Mouse (Mus musculus) adrenal gland, adult 2 months (tissue): ENCODE results near the gene Cacna1d. TPM values are rescaled to one million over a fixed set of nuclear protein-coding genes. Genes with fewer than 3 reads are reported as not detected.

Experiments
- DNase-seq: peaks from one replicate; pipeline ENCODE4 v3.0.0; 2021
- polyA plus RNA-seq: library from polyadenylated mRNA; depleted of rRNA; stranded (reverse); fragments of >200 nt; gene quantifications from 2 replicates; pipeline ENCODE4 v1.2.3, GENCODE M21; 2012
- total RNA-seq, 2 experiments: library from RNA; stranded (reverse); gene quantifications; 2 replicates each; pipeline ENCODE4 v1.2.3; 2021

Cacna1d gene
- total and polyA plus RNA-seq, 3 experiments = 8.4 to 12.7 (median 10.7) TPM

DNA sequence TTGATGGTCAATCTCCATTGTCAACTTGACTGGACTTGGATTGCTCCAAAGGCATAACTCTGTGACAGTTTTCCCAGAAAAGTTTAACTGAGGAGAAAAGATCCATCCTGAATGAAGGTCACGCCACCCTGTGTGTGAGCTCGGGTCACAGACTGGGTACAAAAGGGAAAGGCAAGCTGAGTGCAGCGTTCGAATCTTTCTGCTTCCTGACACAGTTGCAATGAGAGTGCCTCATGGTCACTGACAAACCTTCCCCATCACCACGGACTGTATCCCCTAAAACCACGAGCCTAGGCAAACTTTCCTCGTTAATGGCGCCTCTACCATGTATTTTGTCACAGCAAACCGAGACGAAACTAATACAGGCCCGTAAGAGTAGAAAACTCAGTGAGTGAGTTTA, 325.2 kb downstream of the Cacna1d start:
- no peak for DNase-seq

DNA sequence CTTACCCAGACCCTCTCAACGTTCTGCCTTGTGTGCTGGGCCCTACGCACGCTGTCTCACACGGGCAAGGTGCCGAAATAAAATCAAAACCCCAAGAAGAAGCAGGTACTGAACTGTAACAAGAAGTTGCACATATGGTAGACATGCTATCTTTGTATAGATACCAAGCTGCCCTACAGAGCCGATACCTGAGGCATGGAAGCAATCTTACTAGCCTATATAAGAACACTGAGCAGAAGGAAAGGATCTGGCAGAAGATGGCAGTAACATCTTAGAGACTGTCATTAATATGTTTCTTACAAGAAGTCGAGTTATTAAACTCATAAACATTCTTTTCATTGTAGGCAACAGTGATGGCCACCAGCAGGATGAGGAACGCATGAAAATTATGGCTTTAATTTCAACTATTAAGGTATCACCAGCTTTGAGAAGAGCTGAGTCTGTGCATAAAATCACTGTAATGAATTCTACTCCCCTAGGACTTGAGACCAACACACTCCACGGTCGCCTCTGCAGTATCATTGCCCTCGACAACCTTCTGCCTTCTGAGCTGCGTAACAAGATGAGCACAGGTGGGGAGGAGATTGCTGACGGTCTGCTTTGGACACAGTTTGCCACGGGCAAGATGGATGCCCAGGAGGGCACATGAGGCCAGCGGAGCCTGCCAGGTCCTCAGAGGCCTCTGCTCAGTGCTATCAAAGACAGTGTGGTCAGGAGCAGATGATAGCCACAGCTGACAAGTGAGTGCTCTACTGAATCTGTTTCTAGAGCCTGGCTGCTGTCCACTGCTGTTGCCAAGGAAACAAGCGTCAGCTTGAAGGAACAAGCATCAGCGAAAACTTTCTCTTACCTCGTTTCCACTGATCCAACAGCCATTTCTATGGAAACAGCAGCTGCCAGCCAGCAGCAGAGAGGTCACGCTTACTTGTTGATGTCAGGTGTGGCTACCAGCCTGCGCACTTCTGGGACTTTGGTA, 327.2 kb downstream of the Cacna1d start:
- DNase-seq = peak; percentile 15

DNA sequence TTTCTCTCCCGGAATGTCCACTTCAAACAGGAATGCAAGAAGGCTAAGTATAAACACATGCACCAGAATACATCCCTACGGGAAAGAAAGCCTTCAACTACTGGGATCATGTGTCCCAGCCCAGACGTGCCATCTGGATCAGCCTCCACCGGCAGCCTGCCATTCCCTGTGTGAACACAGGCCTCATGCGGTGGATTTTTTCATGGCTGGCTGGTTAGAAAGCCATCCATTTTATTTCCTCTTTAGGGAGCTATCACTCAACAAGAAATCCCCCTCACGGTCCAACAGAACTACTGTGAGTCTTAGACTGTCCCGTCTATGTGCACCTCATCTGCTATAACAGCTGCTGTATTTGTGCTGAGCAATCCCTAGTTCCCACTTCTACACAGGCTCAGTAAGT, 343.5 kb downstream of the Cacna1d start:
- DNase-seq = no peak

DNA sequence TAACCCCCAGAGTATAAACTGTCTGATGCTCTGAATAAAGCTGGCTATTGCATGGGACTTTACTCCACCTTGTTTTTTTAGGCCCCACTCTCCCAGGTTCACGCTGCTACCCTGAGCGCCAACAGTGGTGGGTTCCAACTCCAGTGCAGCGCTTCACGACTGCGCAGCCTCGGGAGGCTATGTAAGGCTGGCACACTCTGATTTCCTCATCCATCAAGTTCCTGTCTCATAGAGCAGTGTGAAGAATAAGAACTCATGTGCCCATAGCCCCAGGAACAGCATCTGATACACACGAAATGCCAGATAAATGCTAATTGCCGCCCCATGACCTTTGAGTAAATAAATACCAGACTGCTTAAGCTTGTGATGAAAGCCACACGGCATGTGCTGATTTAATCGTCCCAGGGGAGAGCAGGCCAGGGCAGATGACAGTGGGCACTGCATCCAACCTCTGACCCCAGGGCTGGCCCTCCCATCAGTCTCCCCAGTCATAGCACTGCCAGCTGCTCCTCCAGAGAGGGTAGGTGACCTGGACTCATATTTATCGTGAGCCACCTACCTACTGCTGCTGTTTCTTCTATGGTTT, 352.8 kb downstream of the Cacna1d start:
- no peak for DNase-seq

DNA sequence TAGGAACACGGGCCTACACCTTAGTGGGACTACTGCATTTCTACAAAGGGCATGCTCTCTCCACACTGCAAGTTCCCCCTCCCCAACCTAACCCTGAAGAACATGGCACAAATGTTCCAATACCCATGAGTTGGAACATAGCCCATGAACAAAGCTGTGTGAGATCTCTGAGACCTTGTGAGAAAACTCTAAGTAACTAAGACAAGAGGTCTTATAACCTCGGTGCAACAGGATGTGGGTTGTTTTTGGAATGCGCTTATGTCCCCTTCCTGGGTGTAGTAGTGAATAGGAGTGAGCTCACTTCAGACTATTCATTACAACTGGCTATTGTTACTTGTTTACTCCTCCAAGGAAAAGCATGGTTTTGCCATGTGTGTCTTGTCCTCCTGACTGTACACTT, 353.3 kb downstream of the Cacna1d start:
- no peak for DNase-seq

DNA sequence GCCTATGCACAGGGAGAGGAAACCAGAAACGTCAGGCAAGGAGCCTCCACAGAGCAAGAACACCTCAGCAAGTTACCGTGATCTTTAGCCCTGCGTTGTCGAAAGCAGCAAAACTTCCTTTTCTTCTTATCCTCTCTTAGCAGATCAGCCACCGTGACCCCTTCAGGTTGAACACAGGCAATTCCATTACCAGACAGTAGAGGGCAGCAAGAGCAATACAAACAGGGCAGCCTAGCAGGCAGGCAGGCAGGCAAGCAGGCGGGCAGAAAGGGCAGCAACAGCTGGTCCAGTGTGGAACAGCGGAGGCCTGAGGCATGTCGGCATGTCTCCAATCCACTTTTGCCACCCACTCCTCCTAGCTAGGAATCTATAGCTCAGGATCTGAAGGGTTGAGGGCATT, 354.3 kb downstream of the Cacna1d start:
- peak; percentile 87 for DNase-seq

DNA sequence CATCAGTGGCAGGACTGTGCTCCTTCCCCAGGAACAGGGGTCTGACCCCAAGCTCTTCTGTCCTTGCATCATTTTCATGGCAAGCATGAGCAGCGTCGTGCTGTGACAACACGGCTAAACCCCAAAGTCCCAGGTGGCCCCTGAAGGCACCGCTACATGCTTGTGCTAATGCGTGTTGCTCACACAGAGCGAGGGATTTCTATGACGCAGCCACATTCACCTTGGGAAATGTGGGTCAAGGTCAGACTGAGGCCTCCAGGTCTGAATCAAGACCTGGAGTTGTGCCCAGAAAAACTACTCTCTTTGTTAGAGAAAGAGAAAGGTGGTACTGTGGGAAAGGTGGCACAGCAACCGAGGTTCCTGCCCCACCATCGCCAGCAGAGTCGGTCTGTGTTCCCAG, 355.9 kb downstream of the Cacna1d start:
- DNase-seq = peak; percentile 62

DNA sequence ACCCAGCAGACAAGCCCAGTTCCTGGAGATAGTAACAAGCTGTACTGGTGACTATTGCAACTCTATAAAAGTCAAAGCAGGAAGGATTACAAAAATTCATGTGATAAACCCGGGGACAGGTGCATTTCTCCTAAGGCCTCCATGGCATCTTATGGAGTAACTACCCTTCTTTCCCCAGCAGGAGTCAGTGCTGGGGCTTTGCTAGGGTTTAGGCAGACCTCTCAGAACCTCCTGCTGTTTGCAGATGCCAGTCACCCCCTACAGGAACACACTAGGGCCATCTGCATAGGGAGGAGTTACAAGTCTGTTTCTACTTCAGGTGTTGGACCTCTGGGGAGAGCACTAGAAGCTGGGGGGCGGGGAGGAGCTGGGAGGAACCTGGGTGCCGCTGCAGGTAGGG, 357.6 kb downstream of the Cacna1d start:
- no peak for DNase-seq

DNA sequence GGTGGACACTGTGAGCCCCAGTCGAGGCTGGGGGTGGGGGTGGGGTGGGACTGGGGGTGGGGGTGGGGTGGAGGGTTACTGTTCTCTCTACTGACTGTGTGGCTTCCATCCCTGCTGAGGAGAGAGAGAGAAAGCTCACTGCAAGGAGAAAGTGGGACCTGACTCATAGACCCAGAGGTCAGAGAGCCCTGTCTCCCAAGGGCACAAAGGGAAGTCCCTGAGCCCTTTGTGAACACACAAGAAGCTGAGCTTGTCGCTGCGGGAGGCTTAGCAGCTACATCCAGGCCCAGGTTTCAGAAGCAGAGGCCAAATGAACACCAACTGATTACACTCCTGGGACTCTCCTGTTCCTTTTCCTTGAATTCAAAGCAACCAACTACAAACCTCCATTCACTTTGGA, 360.0 kb downstream of the Cacna1d start:
- DNase-seq = peak; percentile 58

DNA sequence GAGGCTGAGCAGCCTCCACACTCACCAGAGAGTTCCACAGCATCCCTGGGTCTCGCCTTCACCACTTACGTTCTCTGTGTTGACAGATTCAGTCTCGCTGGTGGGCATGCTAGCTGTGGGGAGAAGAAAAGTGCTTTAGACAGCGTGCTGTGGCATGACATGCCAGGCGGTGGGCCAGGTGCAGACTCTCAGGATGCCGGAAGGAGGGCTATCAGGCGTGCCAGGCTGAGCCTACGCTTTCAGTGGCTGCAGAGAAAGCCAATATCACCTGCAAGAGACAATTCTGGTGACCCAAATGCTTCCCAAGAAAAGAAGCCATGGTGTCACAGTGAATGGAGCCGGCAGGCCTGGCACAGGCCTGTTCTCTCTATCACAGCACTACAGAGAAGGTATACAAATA, 361.2 kb downstream of the Cacna1d start:
- no peak for DNase-seq

DNA sequence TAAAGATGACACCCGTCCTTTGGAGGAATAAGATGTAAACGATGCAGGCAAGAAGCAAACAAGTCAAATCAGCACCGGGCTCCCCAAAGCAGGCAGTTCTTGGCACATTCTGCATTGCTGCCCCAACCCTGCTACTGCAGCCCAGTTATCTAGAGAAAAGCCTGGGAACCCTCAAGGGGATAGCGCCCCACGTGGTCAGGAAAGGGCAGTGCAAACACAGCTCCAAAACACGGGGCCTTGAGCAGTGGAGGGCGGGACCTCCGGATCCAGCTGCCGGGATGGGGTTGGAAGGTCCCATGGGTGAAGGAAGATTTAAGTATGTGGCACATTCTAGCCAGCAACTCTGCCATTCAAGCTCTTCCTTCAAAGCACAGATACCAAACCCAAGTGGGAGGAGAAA, 361.9 kb downstream of the Cacna1d start:
- no peak for DNase-seq

DNA sequence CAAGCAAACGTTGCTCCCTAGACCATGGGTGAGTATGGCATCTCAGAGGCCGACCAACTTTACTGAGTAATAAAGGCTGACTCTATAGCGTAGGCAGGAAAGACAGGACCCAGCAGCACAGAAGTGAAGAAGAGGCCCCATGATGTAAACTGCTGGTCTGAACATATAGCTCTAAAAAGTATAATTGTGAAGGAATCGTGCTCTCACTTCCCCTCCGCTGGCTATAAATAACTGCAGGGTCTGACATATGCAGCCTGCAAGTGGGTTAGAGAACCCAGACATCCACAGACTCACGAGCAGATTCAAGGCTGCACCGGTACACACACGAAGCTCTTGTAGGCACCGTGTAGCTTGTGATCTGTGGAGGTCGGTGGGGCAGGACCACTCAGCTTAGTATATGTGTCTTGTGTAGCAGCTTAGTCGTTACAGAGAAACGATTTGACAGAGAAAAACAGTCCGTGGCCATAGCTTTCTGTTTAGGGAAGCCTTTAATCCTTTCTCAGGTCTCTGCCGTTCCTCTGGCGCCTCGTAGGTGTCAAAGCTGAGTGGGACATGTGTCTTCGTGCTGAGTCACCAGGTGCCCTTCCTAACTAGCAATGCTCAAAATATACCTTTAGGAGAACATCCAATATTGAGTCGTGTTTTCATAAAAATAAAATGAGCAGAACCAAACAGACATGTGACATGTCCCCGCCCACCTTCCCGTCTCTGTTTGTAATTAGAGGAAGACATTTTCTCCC, 366.1 kb downstream of the Cacna1d start:
- DNase-seq = no peak

DNA sequence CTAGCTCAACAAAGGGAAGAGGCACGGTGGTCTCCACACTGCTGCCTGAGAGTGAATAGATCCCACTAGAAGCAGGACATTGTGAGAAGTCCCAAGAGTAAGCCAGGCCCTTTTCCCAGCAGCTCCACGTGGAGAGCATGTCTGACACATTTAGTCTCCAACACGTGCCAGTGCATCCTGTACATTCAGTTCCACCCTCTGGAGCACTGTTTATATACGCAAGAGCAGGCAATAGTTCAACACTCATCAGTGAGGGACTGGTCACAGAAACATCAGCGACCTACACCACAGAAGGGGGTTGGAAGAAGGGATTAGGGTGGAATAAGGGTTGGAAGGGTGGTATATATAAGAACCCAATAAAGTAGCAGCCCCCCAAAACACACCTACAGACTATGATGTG, 371.2 kb downstream of the Cacna1d start:
- no peak for DNase-seq

DNA sequence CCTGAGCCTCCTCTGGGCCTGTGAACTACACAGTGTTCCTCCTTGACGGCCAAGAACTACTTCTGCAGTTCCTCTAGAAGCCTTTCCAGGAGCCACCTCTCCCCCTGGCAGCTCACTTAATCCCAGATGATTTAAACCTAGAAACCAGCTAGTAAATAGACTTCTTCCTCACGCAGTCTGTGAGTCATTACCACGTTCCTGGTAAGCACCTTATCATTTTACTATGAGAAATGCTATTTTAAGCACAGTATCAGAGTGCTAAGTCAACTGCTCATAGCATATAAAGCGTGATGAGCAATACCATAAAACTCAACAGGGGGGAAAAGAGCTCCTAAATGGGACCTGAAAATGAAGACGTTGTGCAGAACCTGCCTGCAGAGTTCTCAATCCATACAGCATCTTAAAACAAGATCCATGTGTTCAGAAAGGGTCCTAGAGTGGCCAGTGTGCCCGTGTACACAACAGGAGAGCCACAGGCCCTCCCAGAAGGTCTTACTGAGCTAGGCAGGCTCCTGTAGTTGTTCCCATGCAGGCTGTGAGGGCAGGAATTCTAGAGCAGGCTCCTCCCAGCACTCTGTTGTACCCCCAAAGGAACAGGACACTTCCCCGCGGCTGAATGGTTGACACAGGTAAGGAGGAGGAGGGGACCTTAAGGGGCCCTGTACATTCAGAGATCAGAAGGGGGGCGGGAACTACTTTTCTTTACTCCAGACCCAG, 377.7 kb downstream of the Cacna1d start:
- DNase-seq = no peak

DNA sequence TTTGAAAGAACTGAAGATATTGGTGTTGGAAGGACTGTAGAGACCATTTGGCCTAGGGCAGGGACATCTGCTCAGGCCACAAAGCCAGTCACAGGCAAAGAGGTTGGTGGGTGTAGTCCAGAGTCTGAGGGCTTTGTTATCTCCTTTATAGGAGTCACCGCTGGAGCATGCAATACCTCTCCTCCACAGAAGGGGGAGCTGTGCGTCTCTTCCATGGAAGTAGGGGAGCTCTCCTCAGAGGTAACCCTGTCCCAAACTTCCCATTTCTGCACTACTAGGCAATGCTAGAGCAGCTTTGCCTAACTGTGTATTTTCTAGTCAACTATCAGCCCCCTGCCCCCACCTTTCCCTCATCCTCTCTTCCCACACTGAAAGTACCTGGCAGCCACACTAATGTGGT, 382.2 kb downstream of the Cacna1d start:
- DNase-seq = no peak

DNA sequence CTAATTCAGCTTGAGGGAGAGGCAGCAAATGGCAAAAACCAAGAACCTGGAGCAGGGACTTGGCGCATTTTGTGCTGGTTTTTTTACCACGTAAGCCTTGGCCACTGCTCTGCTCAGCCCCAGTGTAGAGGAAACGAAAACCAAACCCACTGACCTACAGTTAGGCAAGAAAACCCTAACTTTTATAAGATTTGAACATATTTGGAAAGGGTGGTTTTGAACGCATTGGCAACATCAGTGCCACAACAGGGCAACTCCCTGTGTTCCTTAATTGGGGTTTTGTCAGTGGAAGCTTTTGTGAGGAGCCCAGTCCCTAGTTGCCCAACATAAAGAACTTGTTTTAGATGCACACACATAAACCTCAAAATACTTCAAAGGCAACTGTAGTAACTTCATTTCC, 384.7 kb downstream of the Cacna1d start:
- no peak for DNase-seq

DNA sequence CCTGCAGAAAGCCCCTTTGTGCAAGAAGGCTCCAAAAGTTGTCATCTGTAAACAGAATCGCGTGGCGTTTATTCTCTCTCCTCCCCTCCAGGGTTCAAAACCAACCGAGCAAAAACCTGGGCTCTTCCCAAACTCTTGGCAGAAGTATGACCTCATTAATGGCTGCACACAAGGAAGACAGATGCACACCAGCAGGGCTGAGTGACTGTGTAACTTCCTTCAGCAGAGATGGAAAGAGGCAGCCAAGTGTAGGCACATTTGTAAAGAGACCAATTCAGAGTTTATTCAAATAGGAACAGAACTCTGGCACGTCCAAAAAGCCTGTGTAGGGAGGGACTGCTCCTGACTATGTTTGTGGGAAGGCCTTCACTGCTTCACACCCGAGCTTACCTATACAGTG, 385.7 kb downstream of the Cacna1d start:
- DNase-seq = no peak

DNA sequence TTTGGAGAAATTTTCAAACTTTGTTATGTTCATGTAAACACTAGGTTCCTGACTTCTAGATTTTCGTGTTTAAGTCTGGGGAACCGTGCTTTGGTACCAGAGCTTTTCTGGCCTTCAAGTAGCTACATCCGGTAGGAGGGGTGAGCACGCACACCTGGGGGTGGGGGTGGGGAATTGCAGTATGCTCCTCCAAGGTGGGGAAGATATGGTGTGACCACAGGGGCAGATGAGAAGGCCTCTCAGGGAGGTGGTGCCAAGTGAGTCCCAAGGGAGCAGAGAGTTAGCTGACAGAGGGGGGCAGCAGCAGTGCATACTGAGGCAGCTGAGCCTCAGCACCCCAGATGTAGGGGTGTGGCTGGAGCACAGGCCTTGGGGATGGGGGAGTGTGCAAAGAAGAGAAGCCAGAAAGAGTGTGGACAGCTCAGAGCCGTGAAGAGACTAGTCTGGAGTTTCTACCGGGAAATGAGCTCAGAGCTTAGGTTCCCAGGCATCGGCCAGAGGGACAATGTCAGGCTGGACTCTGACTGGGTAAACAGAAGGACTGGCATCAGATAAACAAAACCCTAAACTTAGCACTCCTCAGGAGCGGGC, 387.2 kb downstream of the Cacna1d start:
- no peak for DNase-seq

DNA sequence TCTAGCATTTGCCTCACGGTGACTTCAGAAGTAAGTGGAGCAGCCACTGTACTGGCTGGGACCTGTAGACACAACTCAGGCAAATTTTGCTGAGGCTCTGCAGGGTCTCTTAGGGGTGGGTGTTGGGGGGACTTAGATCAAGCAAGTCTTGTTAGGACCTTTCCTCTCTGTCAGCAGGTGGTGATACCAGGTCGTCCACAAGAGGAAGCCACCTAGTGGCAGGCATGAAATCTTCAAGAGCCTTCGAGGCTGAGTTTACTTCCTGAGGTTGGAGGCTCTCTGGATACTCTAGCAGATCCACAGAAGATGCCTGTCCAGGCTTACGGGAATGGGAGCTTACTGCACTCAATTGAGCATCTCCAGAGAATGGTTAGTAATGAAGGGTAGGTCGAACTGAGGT, 394.0 kb downstream of the Cacna1d start:
- DNase-seq = no peak

DNA sequence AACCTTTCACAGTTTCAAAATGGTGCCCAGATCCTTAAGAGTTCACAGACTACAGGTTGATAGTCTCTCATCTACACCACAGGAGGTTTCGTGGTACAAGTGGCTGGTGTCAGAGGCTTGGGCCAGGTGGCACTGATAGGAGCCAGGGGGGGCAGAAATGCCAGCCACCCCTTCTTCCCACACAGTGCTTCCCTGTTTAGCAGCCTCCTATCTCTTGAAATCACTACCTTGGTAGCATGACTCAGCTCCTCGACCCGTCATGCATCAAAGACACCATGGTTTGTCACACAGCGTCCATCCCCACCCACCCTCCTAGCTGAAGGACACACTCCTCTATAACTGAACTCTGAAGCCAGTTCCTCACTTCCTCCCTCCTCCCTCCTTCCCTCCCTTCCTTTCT, 398.8 kb downstream of the Cacna1d start:
- peak; percentile 74 for DNase-seq

DNA sequence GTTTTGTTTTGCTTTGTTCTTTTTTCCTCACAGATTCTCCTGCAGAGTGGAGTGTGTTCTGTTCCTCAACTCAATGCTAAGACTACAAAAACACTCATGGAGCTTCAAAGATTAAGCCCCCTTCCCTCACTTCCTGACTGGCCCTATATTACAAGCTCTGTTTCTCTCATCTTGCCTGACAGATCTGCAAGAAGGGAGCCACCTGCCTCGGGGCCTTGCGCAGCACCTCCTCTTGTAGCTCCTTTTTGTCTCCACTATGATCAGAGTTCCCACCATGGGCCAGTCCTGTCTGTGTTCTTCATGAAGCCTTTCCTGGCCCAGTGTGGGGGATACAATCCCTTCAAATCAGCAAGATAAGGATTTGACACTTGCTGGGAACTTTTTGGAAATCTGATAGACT, 399.2 kb downstream of the Cacna1d start:
- no peak for DNase-seq

DNA sequence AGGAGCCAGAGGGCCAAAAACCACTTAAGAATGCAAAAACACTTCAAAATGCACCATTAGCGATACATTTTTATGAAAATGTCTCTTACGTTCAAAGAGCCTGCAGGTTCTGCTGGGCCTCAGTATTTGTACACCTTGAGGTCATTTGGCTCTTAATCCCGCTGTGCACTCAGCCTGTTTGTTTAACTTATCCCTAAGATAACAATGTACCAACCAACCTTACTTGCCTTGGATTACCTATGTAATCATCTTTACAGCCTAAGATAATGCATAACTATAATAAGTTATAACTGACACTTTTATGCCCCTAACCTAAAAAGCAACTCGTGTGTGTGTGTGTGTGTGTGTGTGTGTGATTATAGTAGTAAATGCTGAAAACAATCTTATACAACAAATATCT, 411.5 kb downstream of the Cacna1d start:
- no peak for DNase-seq
